Mouse (Mus musculus) kidney, embryonic 15.5 days (tissue): ENCODE results near the gene Btbd1. TPM values are rescaled to one million over a fixed set of nuclear protein-coding genes. Genes with fewer than 3 reads are reported as not detected.

Experiments
- ATAC-seq: fragments of 200-750 bp; cut with Nextera tagmentation; replicated peaks from 2 replicates; pipeline ENCODE4 v1.8.0; 2017; ENCODE audit warnings: moderate TSS enrichment; ENCODE audit not compliant: low FRiP score
- H3K27ac ChIP-seq: fragments of 300-500 bp; sonication (generic); 2 replicates; pipeline ENCODE4 v1.5.1; 2015; ENCODE audit warnings: mild to moderate bottlenecking, inconsistent platforms
- H3K27me3 ChIP-seq: fragments of 300-500 bp; sonication (generic); 2 replicates; pipeline ENCODE4 v1.6.1; 2015; ENCODE audit warnings: inconsistent platforms
- H3K36me3 ChIP-seq: fragments of 300-500 bp; sonication (generic); 2 replicates; pipeline ENCODE4 v1.6.1; 2015; ENCODE audit warnings: inconsistent platforms
- H3K4me1 ChIP-seq: fragments of 300-500 bp; sonication (generic); 2 replicates; pipeline ENCODE4 v1.6.1; 2015; ENCODE audit warnings: inconsistent platforms
- H3K4me2 ChIP-seq: fragments of 300-500 bp; sonication (generic); 2 replicates; pipeline ENCODE4 v1.6.1; 2015; ENCODE audit warnings: moderate library complexity, mild to moderate bottlenecking, inconsistent platforms
- H3K4me3 ChIP-seq: fragments of 300-500 bp; sonication (generic); replicated peaks from 2 replicates; pipeline ENCODE4 v1.5.1; 2015; ENCODE audit warnings: mild to moderate bottlenecking, inconsistent platforms
- H3K9ac ChIP-seq: fragments of 300-500 bp; sonication (generic); 2 replicates; pipeline ENCODE4 v1.6.1; 2015; ENCODE audit warnings: mild to moderate bottlenecking, inconsistent platforms
- H3K9me3 ChIP-seq: fragments of 300-500 bp; sonication (generic); replicated peaks from 2 replicates; pipeline ENCODE4 v1.6.1; 2016; ENCODE audit warnings: inconsistent platforms
- WGBS: fragments of 180-500 bp; shearing (Covaris S2); methylation state at CpG from one replicate; pipeline ENCODE4 v1.1.7; 2015; ENCODE audit warnings: mixed read lengths; 5-methylcytosine and 5-hydroxymethylcytosine counted together
- polyA plus RNA-seq: library from polyadenylated mRNA; unstranded; fragments of >200 nt; fragmentation: Nextera tagmentation; extraction: Ambion mirVana; gene quantifications from 2 replicates; pipeline ENCODE4 v1.2.1, GENCODE M21; 2015

Btbd1 gene
- polyA plus RNA-seq, 1 experiment from 2014 or later, result 62.3 TPM

GRCm38 (mm10) chr7:81834847-81835246, 5.6 kb upstream of the Btbd1 start:
- H3K4me2 ChIP-seq, result no peak overlapping the region
- no peak overlapping the region for H3K4me3 ChIP-seq
- no peak overlapping the region for H3K9ac ChIP-seq
- no peak overlapping the region for H3K27ac ChIP-seq
- H3K4me1 ChIP-seq, result peaks cover 3% of the 10 kb centered on the region; the same call in 1 of the 2 replicates
- no peaks in the 10 kb centered on the region for H3K27me3 ChIP-seq
- no peaks in the 10 kb centered on the region for H3K9me3 ChIP-seq
- H3K36me3 ChIP-seq, result no peaks in the 10 kb centered on the region
- ATAC-seq, result no peak

DNA sequence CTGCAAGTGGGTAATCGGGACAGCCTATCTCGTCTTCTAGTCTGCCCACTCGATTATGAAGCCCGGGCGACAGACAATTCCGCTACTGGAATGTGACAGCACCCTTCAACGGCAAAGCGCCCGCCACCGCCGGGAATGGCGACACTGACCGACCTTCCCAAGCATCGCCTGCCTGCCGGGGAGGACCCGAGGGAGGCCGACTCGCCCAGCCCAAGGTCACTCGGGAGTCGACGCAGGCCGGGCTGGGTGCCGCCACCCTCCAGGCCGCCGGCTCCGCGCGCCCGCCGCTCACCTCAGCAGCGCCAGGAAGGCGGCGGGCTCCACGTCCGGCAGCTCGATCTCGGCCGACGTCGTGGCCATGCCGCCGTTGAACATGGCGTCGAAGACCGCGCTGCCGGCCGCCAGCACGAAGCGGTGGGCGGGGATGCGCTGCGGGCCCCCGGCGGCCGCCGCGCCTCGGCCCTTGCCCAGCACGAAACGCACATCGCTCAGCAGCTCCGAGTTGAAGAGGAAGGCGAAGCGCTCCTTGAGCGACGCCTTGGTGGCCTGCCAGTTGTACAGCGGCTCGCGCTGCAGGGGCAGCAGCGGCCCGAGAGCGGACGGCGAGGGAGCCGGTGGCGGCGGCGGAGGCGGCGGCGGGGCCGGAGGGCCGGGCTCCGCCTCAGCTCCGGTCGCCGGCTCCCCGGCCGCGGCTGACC, 401 bp downstream of the Btbd1 start:
- WGBS, result under 1% methylated on average over 79 of the region's 91 CpGs
- peak overlapping the region; percentile 86 for H3K9ac ChIP-seq
- peak overlapping the region; percentile 97 for H3K27ac ChIP-seq
- H3K4me1 ChIP-seq, result peaks cover 38% of the 10 kb centered on the region
- no peaks in the 10 kb centered on the region for H3K36me3 ChIP-seq
- H3K27me3 ChIP-seq, result no peaks in the 10 kb centered on the region
- peak overlapping the region; percentile 65 for H3K4me3 ChIP-seq
- peak; percentile 82 for ATAC-seq
- peak overlapping the region; percentile 81 for H3K4me2 ChIP-seq
- no peaks in the 10 kb centered on the region for H3K9me3 ChIP-seq

- Histone ChIP-seq H3K36me3 (no peaks in the 10 kb centered on the region), H3K4me2 (peak overlapping the region; percentile 81), H3K4me3 (peak overlapping the region; percentile 65), H3K27me3 (no peaks in the 10 kb centered on the region), H3K9ac (peak overlapping the region; percentile 86), H3K4me1 (peaks cover 38% of the 10 kb centered on the region), H3K27ac (peak overlapping the region; percentile 97), H3K9me3 (no peaks in the 10 kb centered on the region)
- ATAC-seq, result peak; percentile 3; the same call in 1 of the 2 replicates
- 22% methylated on average over 17 of the region's 17 CpGs for WGBS
Observed at GRCm38 (mm10) chr7:81827806-81828667, 1.2 kb downstream of the Btbd1 start.

- no peak overlapping the region for H3K4me2 ChIP-seq
- WGBS, result 16% methylated on average over 3 of the region's 3 CpGs
- no peak for ATAC-seq
Observed at GRCm38 (mm10) chr7:81825381-81825780, 3.9 kb downstream of the Btbd1 start.

DNA sequence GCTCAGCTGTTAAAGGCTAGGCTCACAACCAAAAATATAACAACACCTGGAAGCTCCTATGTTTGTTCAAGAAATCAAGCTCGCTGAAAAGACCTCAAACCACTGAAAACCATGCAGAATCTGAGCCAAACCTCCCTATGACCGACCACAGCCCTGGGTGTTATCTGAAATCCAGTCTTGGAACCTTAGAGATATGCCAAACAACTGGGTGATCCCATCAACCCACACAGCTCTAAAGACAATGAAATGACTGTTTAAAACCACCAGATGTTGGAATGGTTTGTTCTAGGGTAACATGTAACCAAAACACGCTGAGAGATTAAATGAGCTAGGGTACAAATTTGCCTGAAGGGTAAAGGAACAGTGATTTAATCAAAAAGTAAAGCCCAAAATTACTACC, 4.3 kb downstream of the Btbd1 start:
- H3K4me1 ChIP-seq, result peaks cover 36% of the 10 kb centered on the region
- H3K4me3 ChIP-seq, result no peak overlapping the region
- no peak overlapping the region for H3K4me2 ChIP-seq
- no peaks in the 10 kb centered on the region for H3K36me3 ChIP-seq
- 66% methylated on average over 3 of the region's 3 CpGs for WGBS
- no peaks in the 10 kb centered on the region for H3K27me3 ChIP-seq
- H3K9ac ChIP-seq, result no peak overlapping the region
- H3K9me3 ChIP-seq, result no peaks in the 10 kb centered on the region
- no peak overlapping the region for H3K27ac ChIP-seq
- no peak for ATAC-seq

More at GRCm38 (mm10) chr7:81825381-81825780, 3.9 kb downstream of the Btbd1 start:
- Histone ChIP-seq H3K36me3 (no peaks in the 10 kb centered on the region), H3K4me3 (no peak overlapping the region), H3K4me1 (peaks cover 38% of the 10 kb centered on the region), H3K9me3 (no peaks in the 10 kb centered on the region), H3K9ac (no peak overlapping the region), H3K27ac (0 out of 2 replicates have a peak overlapping the region, but pooled peaks have one; percentile 15), H3K27me3 (no peaks in the 10 kb centered on the region)

GRCm38 (mm10) chr7:81806067-81806466, 23.2 kb downstream of the Btbd1 start:
- no peaks in the 10 kb centered on the region for H3K27me3 ChIP-seq
- no peak overlapping the region for H3K9ac ChIP-seq
- no peak overlapping the region for H3K27ac ChIP-seq
- H3K4me2 ChIP-seq, result no peak overlapping the region
- no peak overlapping the region for H3K4me3 ChIP-seq
- ATAC-seq, result no peak
- 92% methylated on average over 5 of the region's 5 CpGs for WGBS
- no peaks in the 10 kb centered on the region for H3K4me1 ChIP-seq
- no peaks in the 10 kb centered on the region for H3K9me3 ChIP-seq
- peaks cover 45% of the 10 kb centered on the region for H3K36me3 ChIP-seq

- H3K27me3 ChIP-seq, result no peaks in the 10 kb centered on the region
- H3K9me3 ChIP-seq, result no peaks in the 10 kb centered on the region
- H3K36me3 ChIP-seq, result peaks cover 41% of the 10 kb centered on the region
- H3K4me2 ChIP-seq, result peak within 1 kb of the TSS; percentile 90
- H3K9ac ChIP-seq, result peak within 1 kb of the TSS; percentile 72
- WGBS, result under 1% methylated on average over 38 of the region's 38 CpGs
- H3K4me3 ChIP-seq, result peak within 1 kb of the TSS; percentile 68
- peak within 1 kb of the TSS; percentile 100 for H3K27ac ChIP-seq
- peaks cover 12% of the 10 kb centered on the region for H3K4me1 ChIP-seq
- ATAC-seq, result peak; percentile 96
Observed at GRCm38 (mm10) chr7:81789095-81789757, 40.0 kb downstream of the Btbd1 start, which contains the start of gene 3110040N11Rik. Gene 3110040N11Rik, minus strand, starts transcription at chr7:81789478.

- Histone ChIP-seq H3K9ac (peak overlapping the region; percentile 72), H3K4me1 (peaks cover 12% of the 10 kb centered on the region), H3K27me3 (no peaks in the 10 kb centered on the region), H3K9me3 (no peaks in the 10 kb centered on the region), H3K36me3 (peaks cover 42% of the 10 kb centered on the region), H3K4me2 (peak overlapping the region; percentile 90), H3K27ac (peak overlapping the region; percentile 100), H3K4me3 (peak overlapping the region; percentile 68)
- 6% methylated on average over 5 of the region's 5 CpGs for WGBS
- ATAC-seq, result peak; percentile 53; the same call in 1 of the 2 replicates
Observed at GRCm38 (mm10) chr7:81788536-81788935, 40.7 kb downstream of the Btbd1 start.

GRCm38 (mm10) chr7:81777667-81778218, 51.5 kb downstream of the Btbd1 start:
- no peak overlapping the region for H3K4me2 ChIP-seq
- no peak overlapping the region for H3K27ac ChIP-seq
- WGBS, result 76% methylated on average over 10 of the region's 10 CpGs
- no peak overlapping the region for H3K9ac ChIP-seq
- H3K9me3 ChIP-seq, result 0 out of 2 replicates have a peak, but pooled peaks cover 6% of the 10 kb centered on the region
- H3K36me3 ChIP-seq, result peaks cover 33% of the 10 kb centered on the region
- H3K4me3 ChIP-seq, result no peak overlapping the region
- no peak for ATAC-seq
- H3K27me3 ChIP-seq, result no peaks in the 10 kb centered on the region
- no peaks in the 10 kb centered on the region for H3K4me1 ChIP-seq

DNA sequence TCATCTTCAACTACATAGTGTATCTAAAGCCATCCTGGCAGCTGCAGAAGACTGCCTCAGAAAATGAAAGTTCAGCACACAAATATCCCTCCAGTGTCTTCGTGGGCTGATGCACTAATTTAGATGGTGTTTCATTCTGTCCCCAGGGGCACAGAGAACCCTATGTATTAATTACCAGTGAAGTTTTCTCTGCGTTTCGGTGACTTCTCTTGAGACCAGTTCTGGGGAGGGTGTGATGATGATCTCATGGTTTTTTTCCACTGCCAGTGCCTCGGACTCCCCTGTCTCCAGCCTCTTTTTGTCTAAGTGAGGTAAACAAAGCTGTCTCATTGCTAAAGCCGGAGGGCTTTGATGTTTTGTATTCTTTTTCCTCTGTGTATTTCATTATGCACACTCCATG, 53.9 kb downstream of the Btbd1 start:
- no peaks in the 10 kb centered on the region for H3K27me3 ChIP-seq
- no peak overlapping the region for H3K9ac ChIP-seq
- ATAC-seq, result no peak
- H3K9me3 ChIP-seq, result 0 out of 2 replicates have a peak, but pooled peaks cover under 1% of the 10 kb centered on the region
- H3K4me2 ChIP-seq, result no peak overlapping the region
- H3K36me3 ChIP-seq, result peaks cover 13% of the 10 kb centered on the region
- no peaks in the 10 kb centered on the region for H3K4me1 ChIP-seq
- no peak overlapping the region for H3K27ac ChIP-seq
- no peak overlapping the region for H3K4me3 ChIP-seq
- WGBS, result 81% methylated on average over 5 of the region's 5 CpGs

GRCm38 (mm10) chr7:81772786-81773539, 56.3 kb downstream of the Btbd1 start:
- Histone ChIP-seq H3K9me3 (no peaks in the 10 kb centered on the region), H3K27ac (no peak overlapping the region), H3K4me3 (no peak overlapping the region), H3K4me2 (no peak overlapping the region), H3K27me3 (no peaks in the 10 kb centered on the region), H3K36me3 (no peaks in the 10 kb centered on the region; the same call in 1 of the 2 replicates), H3K9ac (no peak overlapping the region), H3K4me1 (no peaks in the 10 kb centered on the region)
- WGBS, result 78% methylated on average over 10 of the region's 10 CpGs
- ATAC-seq, result no peak
